Mouse (Mus musculus) limb, embryonic 11.5 days (tissue): Measurements from ENCODE around the gene Ptprn2. TPM values are rescaled to one million over a fixed set of nuclear protein-coding genes. Genes with fewer than 3 reads are reported as not detected.

ENCODE experiments used
- ATAC-seq: fragments of 200-750 bp; cut with Nextera tagmentation; 2 replicates; pipeline ENCODE4 v1.8.0; 2017; ENCODE audit warnings: low read depth; ENCODE audit not compliant: insufficient number of reproducible peaks, low FRiP score, low TSS enrichment
- DNase-seq: peaks from one replicate; pipeline ENCODE4 v3.0.0-alpha.2; 2015; ENCODE audit warnings: low spot score
- H3K27ac ChIP-seq: fragments of 300-500 bp; sonication (generic); replicated peaks from 2 replicates; pipeline ENCODE4 v1.5.1; 2014; ENCODE audit warnings: low read depth, mild to moderate bottlenecking, low read length
- H3K27me3 ChIP-seq: fragments of 300-500 bp; sonication (generic); 2 replicates; pipeline ENCODE4 v1.6.1; 2014; ENCODE audit warnings: mild to moderate bottlenecking, low read length, mixed read lengths; ENCODE audit not compliant: control insufficient read depth, insufficient read depth
- H3K36me3 ChIP-seq: fragments of 300-500 bp; sonication (generic); 2 replicates; pipeline ENCODE4 v1.6.1; 2014; ENCODE audit warnings: mild to moderate bottlenecking, low read length, moderate library complexity, mixed read lengths; ENCODE audit not compliant: control insufficient read depth, insufficient read depth
- H3K4me1 ChIP-seq: fragments of 300-500 bp; sonication (generic); 2 replicates; pipeline ENCODE4 v1.6.1; 2014; ENCODE audit warnings: low read length, mixed read lengths; ENCODE audit not compliant: control insufficient read depth, insufficient read depth
- H3K4me2 ChIP-seq: fragments of 300-500 bp; sonication (generic); 2 replicates; pipeline ENCODE4 v1.6.1; 2014; ENCODE audit warnings: low read depth, mild to moderate bottlenecking, moderate library complexity; ENCODE audit not compliant: severe bottlenecking
- H3K4me3 ChIP-seq: fragments of 300-500 bp; sonication (generic); 2 replicates; pipeline ENCODE4 v1.5.1; 2014; ENCODE audit warnings: low read depth, low read length
- H3K9ac ChIP-seq: fragments of 300-500 bp; sonication (generic); 2 replicates; pipeline ENCODE4 v1.6.1; 2014; ENCODE audit warnings: mild to moderate bottlenecking, low read length
- H3K9me3 ChIP-seq: fragments of 300-500 bp; sonication (generic); 2 replicates; pipeline ENCODE4 v1.6.1; 2016; ENCODE audit warnings: low read length; ENCODE audit not compliant: control insufficient read depth
- WGBS: fragments of 180-500 bp; shearing (Covaris S2); extraction: QIAGEN DNeasy Blood & Tissue Kit; methylation state at CpG from one replicate; pipeline ENCODE4 v1.1.7; 2014; 5-methylcytosine and 5-hydroxymethylcytosine counted together
- polyA plus RNA-seq: library from polyadenylated mRNA; unstranded; fragments of >200 nt; fragmentation: Nextera tagmentation; extraction: Ambion mirVana; gene quantifications from 2 replicates; pipeline ENCODE4 v1.2.1, GENCODE M21; 2014

Gene Ptprn2
- polyA plus RNA-seq, 1 experiment from 2014 or later: not detected

DNA sequence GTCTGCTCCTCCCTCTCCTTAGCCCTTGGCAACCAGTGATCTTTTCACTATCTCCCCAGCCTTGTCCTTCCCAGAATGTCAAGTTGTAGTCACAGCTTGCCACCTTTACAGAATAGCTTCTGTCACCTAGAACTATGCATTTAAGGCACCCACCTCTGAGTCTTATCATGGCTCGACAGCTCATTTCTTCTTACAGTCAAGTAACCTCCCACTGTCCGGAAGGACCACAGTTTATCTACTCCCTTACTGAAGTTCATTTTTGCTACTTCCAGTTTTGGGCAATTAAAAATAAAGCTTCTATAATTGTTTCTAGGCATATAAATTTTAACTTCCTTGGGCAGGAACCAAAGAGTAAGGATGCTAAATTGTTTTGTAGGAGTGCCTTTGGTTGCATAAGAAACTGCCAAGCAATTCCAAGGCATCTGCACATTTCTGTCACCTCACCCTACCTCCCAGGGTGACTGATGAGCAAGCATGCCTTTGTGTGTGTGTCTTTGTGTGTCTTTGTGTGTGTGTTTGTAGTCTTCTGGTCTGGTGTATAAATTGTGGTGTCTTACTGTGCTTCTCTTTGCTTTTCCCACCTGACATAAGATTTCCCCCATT is 516.1 kb downstream of the Ptprn2 start:
- H3K27me3 ChIP-seq: no peaks in the 10 kb centered on the region
- no peaks in the 10 kb centered on the region for H3K4me1 ChIP-seq
- H3K36me3 ChIP-seq: no peaks in the 10 kb centered on the region
- no peaks in the 10 kb centered on the region for H3K9me3 ChIP-seq
- DNase-seq (no peak), ATAC-seq (no peak)
- H3K4me3 ChIP-seq: no peak overlapping the region
- H3K27ac ChIP-seq: no peak overlapping the region
- H3K4me2 ChIP-seq: no peak overlapping the region
- WGBS: 81% methylated on average over 2 of the region's 2 CpGs
- no peak overlapping the region for H3K9ac ChIP-seq

DNA sequence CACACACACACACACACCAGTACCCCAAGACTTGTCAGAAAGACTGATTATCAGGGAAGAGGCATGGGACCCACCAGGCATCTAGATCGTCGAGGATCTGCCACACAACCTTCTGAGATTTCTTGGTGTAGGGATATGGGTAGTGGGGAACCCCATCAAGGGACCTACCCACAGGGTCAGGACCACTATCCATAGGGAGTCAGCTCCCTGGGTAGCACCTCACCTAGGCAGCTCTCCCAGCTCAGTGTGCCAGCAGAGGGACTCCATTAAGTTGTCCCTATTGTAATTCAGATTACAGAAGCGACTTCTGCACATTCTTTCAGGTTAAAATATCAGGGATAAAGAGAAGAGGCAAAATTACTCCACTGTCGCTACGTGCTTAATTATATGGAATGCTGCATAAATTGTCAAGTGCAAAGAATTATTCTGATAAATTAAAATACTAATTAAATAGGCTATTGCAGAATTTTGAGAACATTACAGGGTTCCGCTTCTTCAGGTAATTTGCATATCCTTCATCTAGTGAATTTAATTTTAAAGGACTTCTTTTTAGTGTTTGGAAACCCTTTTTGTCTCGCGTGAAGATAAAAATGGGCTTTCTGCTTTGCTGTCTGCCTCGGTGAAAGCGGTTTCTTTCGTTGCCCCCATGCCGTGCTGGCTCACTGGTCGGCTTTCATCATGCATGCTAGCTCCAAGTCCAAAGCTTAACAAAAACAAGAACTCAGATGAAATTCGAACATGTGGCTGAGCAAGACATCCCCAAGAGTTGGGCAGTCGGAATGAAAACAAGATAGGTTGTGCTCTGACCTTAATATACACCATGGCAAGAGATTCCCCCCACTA is 531.5 kb downstream of the Ptprn2 start:
- DNase-seq: no peak
- H3K4me3 ChIP-seq: no peak overlapping the region
- H3K9ac ChIP-seq: no peak overlapping the region
- H3K9me3 ChIP-seq: no peaks in the 10 kb centered on the region
- no peak for ATAC-seq
- 78% methylated on average over 15 of the region's 15 CpGs for WGBS
- no peaks in the 10 kb centered on the region for H3K4me1 ChIP-seq
- no peaks in the 10 kb centered on the region for H3K36me3 ChIP-seq
- H3K27ac ChIP-seq: no peak overlapping the region
- H3K4me2 ChIP-seq: no peak overlapping the region
- H3K27me3 ChIP-seq: no peaks in the 10 kb centered on the region

DNA sequence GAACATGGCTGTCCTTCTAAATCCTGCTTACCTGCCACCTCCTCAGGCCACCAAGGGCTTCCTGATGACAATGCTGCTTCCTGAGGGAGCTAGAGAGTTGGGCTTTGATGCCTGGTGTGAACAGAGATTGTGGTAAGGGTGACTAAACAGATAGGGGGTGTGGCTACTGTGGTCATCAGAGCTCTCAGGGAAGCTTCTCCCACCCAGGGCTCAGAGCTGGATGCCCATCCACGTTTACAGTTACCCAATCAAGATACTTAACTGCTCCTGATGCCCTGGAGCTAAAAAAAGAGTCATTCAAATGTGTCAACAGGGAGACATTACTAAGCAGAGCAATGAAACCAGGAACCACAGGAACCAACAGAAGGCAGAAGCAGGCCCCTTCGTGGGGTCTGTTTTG is 532.4 kb downstream of the Ptprn2 start:
- no peak overlapping the region for H3K4me3 ChIP-seq
- WGBS: 22% methylated on average over 2 of the region's 2 CpGs
- H3K27ac ChIP-seq: no peak overlapping the region
- H3K27me3 ChIP-seq: no peaks in the 10 kb centered on the region
- no peak for DNase-seq
- no peaks in the 10 kb centered on the region for H3K4me1 ChIP-seq
- no peak overlapping the region for H3K9ac ChIP-seq
- ATAC-seq: no peak
- H3K4me2 ChIP-seq: no peak overlapping the region
- H3K9me3 ChIP-seq: no peaks in the 10 kb centered on the region
- no peaks in the 10 kb centered on the region for H3K36me3 ChIP-seq

GRCm38 (mm10) chr12:117023235-117023634 is 537.7 kb downstream of the Ptprn2 start:
- Histone ChIP-seq H3K4me1 (no peaks in the 10 kb centered on the region), H3K27ac (no peak overlapping the region), H3K4me3 (no peak overlapping the region), H3K9ac (no peak overlapping the region), H3K4me2 (no peak overlapping the region), H3K27me3 (no peaks in the 10 kb centered on the region), H3K36me3 (no peaks in the 10 kb centered on the region), H3K9me3 (no peaks in the 10 kb centered on the region)
- DNase-seq (no peak), ATAC-seq (no peak)
- WGBS: 54% methylated on average over 4 of the region's 4 CpGs

DNA sequence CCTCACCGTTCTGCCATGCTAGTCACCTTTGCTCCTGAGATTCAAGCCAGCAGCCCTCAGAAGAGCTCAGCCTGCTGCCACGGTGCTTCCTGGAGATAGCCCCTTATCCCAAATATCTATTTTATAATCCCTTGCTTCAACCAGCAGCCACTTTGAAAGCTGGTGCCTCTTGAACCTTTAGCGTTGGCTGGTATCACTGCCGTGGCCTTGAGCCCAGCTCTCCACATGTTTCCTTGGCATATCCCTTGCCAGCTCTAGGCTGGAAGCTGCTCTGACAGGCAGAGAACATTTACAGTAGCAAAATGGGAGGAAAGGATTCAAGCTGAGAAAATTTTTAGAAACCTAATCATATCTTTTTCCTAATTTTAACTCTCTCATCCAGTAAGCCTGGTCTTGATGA is 539.4 kb downstream of the Ptprn2 start:
- Histone ChIP-seq H3K9ac (no peak overlapping the region), H3K27ac (no peak overlapping the region), H3K4me1 (no peaks in the 10 kb centered on the region), H3K36me3 (no peaks in the 10 kb centered on the region), H3K4me3 (no peak overlapping the region), H3K9me3 (no peaks in the 10 kb centered on the region), H3K4me2 (no peak overlapping the region), H3K27me3 (no peaks in the 10 kb centered on the region)
- ATAC-seq: no peak
- no peak for DNase-seq
- 88% methylated on average over 4 of the region's 4 CpGs for WGBS

DNA sequence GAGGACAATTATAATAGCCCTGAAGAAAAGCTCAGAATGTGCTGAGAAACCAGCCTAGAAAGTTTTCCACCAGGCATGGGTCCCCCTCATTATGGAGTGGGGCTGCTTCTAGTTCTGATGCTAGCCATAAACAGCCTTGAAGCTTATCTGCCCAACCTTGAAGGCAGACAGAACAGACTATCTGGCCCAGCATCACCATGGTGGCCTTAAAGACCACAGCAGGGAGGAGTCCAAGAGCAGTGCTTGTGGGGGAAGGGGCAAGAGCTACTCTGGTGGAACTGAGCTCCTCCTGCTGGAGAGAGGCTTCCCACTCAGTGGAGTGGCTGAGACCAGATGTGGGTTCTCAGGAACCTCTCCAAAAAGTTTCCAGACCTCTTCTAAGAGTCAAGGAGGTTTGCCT is 540.2 kb downstream of the Ptprn2 start:
- H3K36me3 ChIP-seq: no peaks in the 10 kb centered on the region
- H3K4me2 ChIP-seq: no peak overlapping the region
- DNase-seq: no peak
- no peaks in the 10 kb centered on the region for H3K27me3 ChIP-seq
- H3K9me3 ChIP-seq: no peaks in the 10 kb centered on the region
- no peak overlapping the region for H3K27ac ChIP-seq
- no peak overlapping the region for H3K4me3 ChIP-seq
- no peak overlapping the region for H3K9ac ChIP-seq
- no peak for ATAC-seq
- no peaks in the 10 kb centered on the region for H3K4me1 ChIP-seq

GRCm38 (mm10) chr12:117027351-117027750 is 541.8 kb downstream of the Ptprn2 start:
- H3K4me1 ChIP-seq: no peaks in the 10 kb centered on the region
- no peak overlapping the region for H3K4me2 ChIP-seq
- DNase-seq (no peak), ATAC-seq (no peak)
- H3K9me3 ChIP-seq: no peaks in the 10 kb centered on the region
- no peaks in the 10 kb centered on the region for H3K27me3 ChIP-seq
- H3K36me3 ChIP-seq: no peaks in the 10 kb centered on the region
- no peak overlapping the region for H3K4me3 ChIP-seq
- 92% methylated on average over 6 of the region's 6 CpGs for WGBS
- no peak overlapping the region for H3K9ac ChIP-seq
- no peak overlapping the region for H3K27ac ChIP-seq

- ATAC-seq (no peak), DNase-seq (no peak)
- Histone ChIP-seq H3K27me3 (no peaks in the 10 kb centered on the region), H3K9ac (no peak overlapping the region), H3K4me2 (no peak overlapping the region), H3K36me3 (no peaks in the 10 kb centered on the region), H3K9me3 (no peaks in the 10 kb centered on the region), H3K27ac (no peak overlapping the region), H3K4me1 (no peaks in the 10 kb centered on the region), H3K4me3 (no peak overlapping the region)
- WGBS: 61% methylated on average over 5 of the region's 5 CpGs
Measured at GRCm38 (mm10) chr12:117028333-117028961, 542.9 kb downstream of the Ptprn2 start.
